ENCODE assay signal across 9 mouse cellular contexts in the genomic region with DNA sequence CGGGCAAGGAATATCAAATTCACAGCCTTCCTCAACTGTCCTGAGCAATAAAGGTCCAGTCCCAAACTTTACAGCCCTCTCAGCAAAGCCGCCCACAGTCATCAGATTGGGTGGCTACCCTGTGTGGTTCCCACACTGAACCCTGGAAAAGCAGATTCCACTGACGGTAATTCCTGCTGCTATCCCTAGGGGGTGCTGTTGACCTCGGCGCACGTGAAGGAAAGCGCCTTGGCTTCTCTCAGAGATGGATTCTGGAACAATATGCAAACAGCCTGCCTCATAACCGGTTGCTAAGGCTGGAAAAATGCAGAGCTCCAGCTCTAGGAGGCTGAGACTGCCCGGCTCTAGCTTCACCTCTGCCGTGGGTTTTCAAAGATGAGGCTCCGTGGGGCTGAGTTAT. TPM values are rescaled to one million over a fixed set of nuclear protein-coding genes. Genes with fewer than 3 reads are reported as not detected.
DNase-seq lines count a peak whose midpoint lies in the region; ATAC-seq and TF ChIP-seq lines count a peak whose summit lies in the region.
"Had no signal": no experiment of that assay in that cellular context is flagged by ENCODE, and none has a peak within 500 bp of the region (broad histone marks: within the 10 kb centered on the region; RNA-seq: fewer than 3 reads in every experiment).

No protein-coding gene starts in this region.

- H3K27ac ChIP-seq in midbrain, embryonic 11.5 days (ENCODE audit: low read depth, low read length): no peak overlapping the region
- H3K27ac ChIP-seq in midbrain, embryonic 13.5 days: no peak overlapping the region
- no peak overlapping the region for H3K27ac ChIP-seq in liver, postnatal 0 days (ENCODE audit: low read depth)
- H3K27ac ChIP-seq: stomach, embryonic 15.5 days had no signal

- H3K4me1 ChIP-seq in midbrain, embryonic 11.5 days (ENCODE audit: control insufficient read depth, insufficient read depth, low read length): no peaks in the 10 kb centered on the region
- H3K4me1 ChIP-seq in midbrain, embryonic 13.5 days (replicated peaks): no peaks in the 10 kb centered on the region
- no peaks in the 10 kb centered on the region for H3K4me1 ChIP-seq in liver, postnatal 0 days (ENCODE audit: insufficient read depth)
- H3K4me1 ChIP-seq: stomach, embryonic 15.5 days had no signal

- H3K27me3 ChIP-seq in midbrain, embryonic 11.5 days (ENCODE audit: control insufficient read depth, insufficient read depth, low read length): no peaks in the 10 kb centered on the region
- no peaks in the 10 kb centered on the region for H3K27me3 ChIP-seq in midbrain, embryonic 13.5 days
- no peaks in the 10 kb centered on the region for H3K27me3 ChIP-seq in liver, postnatal 0 days (ENCODE audit: insufficient read depth, low read length)
- H3K27me3 ChIP-seq: stomach, embryonic 15.5 days had no signal

- no peak for DNase-seq in frontal cortex, postnatal 14 days (ENCODE audit: low spot score in 2 of 2)
- peak; percentile 88 for DNase-seq in midbrain, embryonic 11.5 days (ENCODE audit: low spot score, missing footprints)
- DNase-seq in cerebellum, postnatal 14 days: peak; percentile 60 to 72
- no peak for DNase-seq in liver, postnatal 0 days
- no peak for DNase-seq in adipocyte (ENCODE audit: low spot score)
- no peak for DNase-seq in adrenal gland, adult 2 months

- peak; percentile 64 for TF ChIP-seq CTCF in liver, postnatal 0 days (IDR thresholded peaks at IDR 0.05; ENCODE audit: low read depth)

- H3K36me3 ChIP-seq in midbrain, embryonic 11.5 days (ENCODE audit: control insufficient read depth, insufficient read depth, low read length): no peaks in the 10 kb centered on the region
- H3K36me3 ChIP-seq in midbrain, embryonic 13.5 days: no peaks in the 10 kb centered on the region
- no peaks in the 10 kb centered on the region for H3K36me3 ChIP-seq in liver, postnatal 0 days (replicated peaks; ENCODE audit: insufficient read depth, low read length)
- H3K36me3 ChIP-seq: stomach, embryonic 15.5 days had no signal

- no peak overlapping the region for H3K9ac ChIP-seq in midbrain, embryonic 11.5 days (ENCODE audit: low read length)
- no peak overlapping the region for H3K9ac ChIP-seq in midbrain, embryonic 13.5 days (replicated peaks)
- no peak overlapping the region for H3K9ac ChIP-seq in liver, postnatal 0 days (replicated peaks)
- H3K9ac ChIP-seq: stomach, embryonic 15.5 days had no signal

- H3K9me3 ChIP-seq in midbrain, embryonic 11.5 days (ENCODE audit: control insufficient read depth, low read length): no peaks in the 10 kb centered on the region
- H3K9me3 ChIP-seq in midbrain, embryonic 13.5 days: no peaks in the 10 kb centered on the region
- H3K9me3 ChIP-seq in liver, postnatal 0 days (ENCODE audit: low read length): no peaks in the 10 kb centered on the region
- H3K9me3 ChIP-seq: stomach, embryonic 15.5 days had no signal

- no peak overlapping the region for H3K4me2 ChIP-seq in midbrain, embryonic 11.5 days
- H3K4me2 ChIP-seq in midbrain, embryonic 13.5 days (replicated peaks): no peak overlapping the region
- H3K4me2 ChIP-seq in liver, postnatal 0 days (ENCODE audit: low read depth, low read length): no peak overlapping the region
- H3K4me2 ChIP-seq: stomach, embryonic 15.5 days had no signal

- no peak for TF ChIP-seq EP300 in liver, postnatal 0 days (IDR thresholded peaks at IDR 0.05; ENCODE audit: low read depth)

- ATAC-seq in frontal cortex, adult (ENCODE audit: low TSS enrichment): peak; percentile 34; the same call in 1 of the 2 replicates
- no peak for ATAC-seq in midbrain, embryonic 11.5 days (ENCODE audit: low FRiP score)
- ATAC-seq in midbrain, embryonic 13.5 days: no peak
- ATAC-seq in liver, postnatal 0 days: no peak

- no peak overlapping the region for H3K4me3 ChIP-seq in midbrain, embryonic 11.5 days (ENCODE audit: low read depth, low read length)
- no peak overlapping the region for H3K4me3 ChIP-seq in midbrain, embryonic 13.5 days (replicated peaks)
- no peak overlapping the region for H3K4me3 ChIP-seq in liver, postnatal 0 days (ENCODE audit: low read depth, low read length)
- H3K4me3 ChIP-seq: stomach, embryonic 15.5 days had no signal

- WGBS in midbrain, embryonic 11.5 days: 47% methylated on average over 11 of the region's 11 CpGs
- WGBS in midbrain, embryonic 13.5 days: 43% methylated on average over 11 of the region's 11 CpGs
- 56% methylated on average over 11 of the region's 11 CpGs for WGBS in liver, postnatal 0 days (ENCODE audit: insufficient replicate concordance)

RNA-seq across cellular contexts. Expression of gene Hspa4, which starts 57.1 kb away (rescaled TPM):
- 111 and 117 TPM in 2 replicates for polyA plus RNA-seq in midbrain, embryonic 11.5 days (2014; fragmentation: Nextera tagmentation; extraction: Ambion mirVana)
- 57.0 and 58.7 TPM in 2 replicates for polyA plus RNA-seq in midbrain, embryonic 13.5 days (2015; fragmentation: Nextera tagmentation; extraction: Ambion mirVana)
- polyA plus RNA-seq in liver, postnatal 0 days (2015; fragmentation: Nextera tagmentation; extraction: Ambion mirVana): 37.4 and 41.4 TPM in 2 replicates
- 100 to 1,000 TPM; 194 to 257 TPM for total RNA-seq in adrenal gland, adult 2 months (2021)
- polyA plus RNA-seq in adrenal gland, adult 2 months (2012; rRNA removed): 54.0 and 57.0 TPM in 2 replicates

Comparison
In these comparisons a context has a peak if more than half of its experiments do, and no peak if none do; other contexts are left out.
1. DNase-seq: peak in midbrain, embryonic 11.5 days (single experiment) and cerebellum, postnatal 14 days (2 of 2); none in frontal cortex, postnatal 14 days (0 of 2), liver, postnatal 0 days (single experiment), adipocyte (single experiment) and adrenal gland, adult 2 months (single experiment).